Mouse (Mus musculus) testis, adult 2 months (tissue): ENCODE data around the gene Cyp4a10.

Experiments used
- CTCF ChIP-seq: fragments of 200-500 bp; IDR thresholded peaks from 2 replicates; pipeline ENCODE4 v1.5.1; 2012; ENCODE audit warnings: low read depth, mild to moderate bottlenecking, inconsistent platforms, low read length, moderate library complexity; ENCODE audit not compliant: control insufficient read depth, insufficient read depth, insufficient replicate concordance
- POLR2A ChIP-seq: fragments of 200-500 bp; IDR thresholded peaks from 2 replicates; pipeline ENCODE4 v1.6.1; 2012; ENCODE audit warnings: low read depth, mild to moderate bottlenecking, inconsistent platforms, low read length, moderate library complexity; ENCODE audit not compliant: control insufficient read depth

DNA sequence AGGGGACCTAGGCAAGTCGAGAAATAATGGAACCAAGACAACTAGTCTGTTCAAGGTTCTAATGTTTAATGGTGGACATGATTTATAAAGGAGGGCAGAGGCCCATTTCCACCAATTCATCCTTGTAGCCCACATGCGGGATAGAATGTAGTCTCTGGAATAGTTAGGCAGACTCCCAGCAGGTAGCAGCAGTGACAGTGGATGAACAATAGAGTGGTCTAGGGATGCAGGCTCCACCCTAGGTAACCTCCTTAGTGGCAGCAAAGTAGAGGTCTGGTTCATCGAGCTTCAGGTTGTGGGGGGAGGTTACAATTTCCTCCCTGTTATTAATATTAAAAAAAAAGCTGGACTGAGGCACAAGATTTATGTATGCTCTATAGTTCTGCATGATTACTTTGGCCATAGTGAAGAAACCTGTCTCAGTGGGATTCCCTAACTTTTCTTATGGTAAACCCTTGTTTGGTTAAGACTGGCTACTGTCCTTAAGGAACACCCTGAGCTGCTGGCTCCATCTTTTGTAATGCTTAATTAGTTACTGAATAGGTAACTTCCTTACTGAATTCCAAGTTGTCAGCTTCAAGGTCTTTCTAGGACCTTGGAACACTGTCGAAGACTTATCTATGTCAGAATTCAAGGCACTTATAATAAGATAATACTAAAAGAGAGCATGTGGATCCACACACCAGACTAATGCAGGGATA, 39.9 kb downstream of the Cyp4a10 start:
- TF ChIP-seq CTCF (no peak), POLR2A (no peak)
